Mouse (Mus musculus) midbrain, embryonic 14.5 days (tissue): Measurements from ENCODE around the gene Csgalnact2. TPM values are rescaled to one million over a fixed set of nuclear protein-coding genes. Genes with fewer than 3 reads are reported as not detected.

ENCODE experiments used
- ATAC-seq: fragments of 200-750 bp; cut with Nextera tagmentation; 2 replicates; pipeline ENCODE4 v1.8.0; 2017; ENCODE audit warnings: moderate number of reproducible peaks, moderate library complexity; ENCODE audit not compliant: low FRiP score, low TSS enrichment
- DNase-seq: peaks from one replicate; pipeline ENCODE4 v3.0.0-alpha.2; 2015
- H3K27ac ChIP-seq: fragments of 300-500 bp; sonication (generic); replicated peaks from 2 replicates; pipeline ENCODE4 v1.5.1; 2014; ENCODE audit warnings: mild to moderate bottlenecking, low read depth, low read length, moderate library complexity
- H3K27me3 ChIP-seq: fragments of 300-500 bp; sonication (generic); 2 replicates; pipeline ENCODE4 v1.6.1; 2014; ENCODE audit warnings: low read length, control low read depth, mixed read lengths; ENCODE audit not compliant: control insufficient read depth, insufficient read depth
- H3K36me3 ChIP-seq: fragments of 300-500 bp; sonication (generic); 2 replicates; pipeline ENCODE4 v1.6.1; 2014; ENCODE audit warnings: low read length, control low read depth; ENCODE audit not compliant: control insufficient read depth, insufficient read depth
- H3K4me1 ChIP-seq: fragments of 300-500 bp; sonication (generic); 2 replicates; pipeline ENCODE4 v1.6.1; 2014; ENCODE audit warnings: mild to moderate bottlenecking, antibody characterized with exemption, low read length, control low read depth; ENCODE audit not compliant: control insufficient read depth, insufficient read depth
- H3K4me2 ChIP-seq: fragments of 300-500 bp; sonication (generic); 2 replicates; pipeline ENCODE4 v1.6.1; 2014; ENCODE audit warnings: mild to moderate bottlenecking, low read length, moderate library complexity
- H3K4me3 ChIP-seq: fragments of 300-500 bp; sonication (generic); replicated peaks from 2 replicates; pipeline ENCODE4 v1.5.1; 2014; ENCODE audit warnings: low read depth, low read length
- H3K9ac ChIP-seq: fragments of 300-500 bp; sonication (generic); replicated peaks from 2 replicates; pipeline ENCODE4 v1.6.1; 2014; ENCODE audit warnings: mild to moderate bottlenecking, low read length, moderate library complexity
- H3K9me3 ChIP-seq: fragments of 300-500 bp; sonication (generic); 2 replicates; pipeline ENCODE4 v1.6.1; 2016; ENCODE audit warnings: low read length, control low read depth, mixed read lengths; ENCODE audit not compliant: control insufficient read depth
- WGBS: fragments of 180-500 bp; shearing (Covaris S2); extraction: QIAGEN DNeasy Blood & Tissue Kit; methylation state at CpG from one replicate; pipeline ENCODE4 v1.1.7; 2014; 5-methylcytosine and 5-hydroxymethylcytosine counted together
- polyA plus RNA-seq: library from polyadenylated mRNA; unstranded; fragments of >200 nt; fragmentation: Nextera tagmentation; extraction: Ambion mirVana; gene quantifications from 2 replicates; pipeline ENCODE4 v1.2.1, GENCODE M21; 2014

Csgalnact2 gene
- polyA plus RNA-seq, 1 experiment from 2014 or later: 12.0 TPM

DNA sequence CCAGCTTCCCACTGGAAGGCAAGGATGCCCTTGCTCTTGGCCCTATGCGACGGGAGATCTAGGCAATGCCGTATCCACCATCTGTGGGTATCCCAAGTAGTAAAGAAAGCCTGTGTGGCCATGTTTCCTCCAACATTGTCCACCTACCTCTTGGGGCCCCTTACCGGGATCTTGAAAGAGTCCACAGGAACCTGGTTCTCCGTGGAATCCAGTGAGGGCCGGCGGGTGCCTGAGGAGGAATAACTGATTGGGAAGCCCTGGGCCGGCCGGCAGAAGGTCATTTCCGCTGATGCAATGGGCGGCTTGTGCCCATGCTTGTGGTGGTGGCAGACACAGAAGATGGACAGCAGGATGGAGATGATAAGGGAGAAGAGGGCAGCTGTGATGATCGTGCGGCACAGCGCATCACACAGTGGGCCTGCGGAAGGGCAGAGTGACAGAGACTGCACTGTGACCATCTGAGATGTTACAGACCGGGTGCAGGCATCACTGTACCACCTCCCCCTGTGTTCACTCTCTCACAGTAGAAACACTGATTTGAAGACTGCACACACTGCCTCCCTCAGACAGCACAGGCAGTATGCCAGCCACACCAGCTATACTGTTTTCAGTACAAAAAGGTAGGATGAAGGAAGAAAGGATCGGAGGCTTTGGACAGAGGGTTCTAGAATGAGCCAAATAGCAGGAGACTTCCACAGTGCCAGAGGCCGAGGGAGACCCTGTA lies 34.5 kb upstream of the Csgalnact2 start:
- DNase-seq (no peak), ATAC-seq (no peak)
- no peaks in the 10 kb centered on the region for H3K4me1 ChIP-seq
- H3K27ac ChIP-seq: no peak overlapping the region
- no peaks in the 10 kb centered on the region for H3K9me3 ChIP-seq
- WGBS: 94% methylated on average over 18 of the region's 18 CpGs
- no peaks in the 10 kb centered on the region for H3K27me3 ChIP-seq
- no peak overlapping the region for H3K4me2 ChIP-seq
- H3K36me3 ChIP-seq: no peaks in the 10 kb centered on the region
- H3K9ac ChIP-seq: no peak overlapping the region
- no peak overlapping the region for H3K4me3 ChIP-seq

DNA sequence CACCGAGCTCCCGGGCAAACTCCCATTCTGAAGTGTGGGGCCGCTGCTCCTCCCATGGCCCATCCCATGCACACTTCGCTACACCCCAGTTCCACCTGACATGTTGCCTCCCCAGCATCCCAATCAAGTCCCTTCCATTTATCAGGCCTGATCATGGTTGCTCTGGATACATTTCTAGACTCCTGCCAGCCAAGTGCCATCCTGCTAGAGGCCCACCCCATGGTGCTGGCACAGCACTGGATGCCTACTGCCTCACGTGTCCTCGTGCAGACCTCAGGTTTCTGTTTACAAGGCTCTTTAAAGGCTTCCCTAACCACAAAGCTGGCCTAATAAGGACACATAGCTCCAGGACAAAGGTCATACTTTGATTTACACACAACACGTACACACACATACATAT lies 32.4 kb upstream of the Csgalnact2 start:
- Histone ChIP-seq H3K27ac (no peak overlapping the region), H3K9me3 (no peaks in the 10 kb centered on the region), H3K4me1 (no peaks in the 10 kb centered on the region), H3K9ac (no peak overlapping the region), H3K4me2 (no peak overlapping the region), H3K36me3 (no peaks in the 10 kb centered on the region), H3K27me3 (no peaks in the 10 kb centered on the region), H3K4me3 (no peak overlapping the region)
- DNase-seq: no peak
- ATAC-seq: no peak
- 95% methylated on average over 7 of the region's 7 CpGs for WGBS

DNA sequence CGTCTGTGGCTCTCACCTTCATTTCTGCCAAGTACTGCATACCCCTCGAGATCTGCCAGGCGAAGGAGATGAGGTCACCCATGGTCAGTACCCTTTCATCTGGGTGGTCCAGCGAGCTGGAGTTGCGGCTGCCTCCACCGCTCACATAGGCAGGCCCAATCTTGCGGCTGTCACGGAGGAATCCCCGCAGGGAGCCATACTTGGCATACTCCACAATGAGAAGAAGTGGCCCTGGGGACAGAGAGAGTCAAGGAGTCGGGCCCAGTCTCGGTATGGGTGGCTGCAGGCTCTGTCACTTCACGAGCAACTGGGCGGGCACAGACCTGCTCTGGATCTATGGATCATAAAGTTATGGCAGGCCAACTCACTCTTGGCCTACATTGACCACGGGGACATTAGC lies 29.2 kb upstream of the Csgalnact2 start:
- H3K36me3 ChIP-seq: no peaks in the 10 kb centered on the region
- no peaks in the 10 kb centered on the region for H3K4me1 ChIP-seq
- no peak overlapping the region for H3K27ac ChIP-seq
- DNase-seq: no peak
- no peak overlapping the region for H3K9ac ChIP-seq
- H3K27me3 ChIP-seq: no peaks in the 10 kb centered on the region
- H3K4me2 ChIP-seq: no peak overlapping the region
- no peak for ATAC-seq
- H3K9me3 ChIP-seq: no peaks in the 10 kb centered on the region
- 85% methylated on average over 14 of the region's 14 CpGs for WGBS
- H3K4me3 ChIP-seq: no peak overlapping the region

DNA sequence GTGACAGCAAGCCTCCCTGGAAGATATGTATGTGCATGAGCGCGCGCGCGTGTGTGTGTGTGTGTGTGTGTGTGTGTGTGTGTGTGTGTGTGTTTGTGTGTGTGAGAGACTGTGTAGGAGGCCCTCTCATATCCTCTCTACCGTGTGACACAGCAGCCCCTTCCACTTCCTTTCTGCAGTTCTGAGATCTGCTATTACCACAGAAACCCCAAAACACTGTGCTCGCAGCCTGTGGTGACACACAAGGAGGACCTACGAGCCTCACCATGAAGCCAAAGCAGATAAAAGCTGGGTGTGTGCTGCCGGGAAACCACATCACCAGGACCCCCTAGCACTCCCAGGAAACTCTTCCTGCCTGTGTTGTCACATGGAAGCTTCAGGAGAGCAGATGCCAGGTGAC lies 28.1 kb upstream of the Csgalnact2 start:
- 88% methylated on average over 9 of the region's 9 CpGs for WGBS

DNA sequence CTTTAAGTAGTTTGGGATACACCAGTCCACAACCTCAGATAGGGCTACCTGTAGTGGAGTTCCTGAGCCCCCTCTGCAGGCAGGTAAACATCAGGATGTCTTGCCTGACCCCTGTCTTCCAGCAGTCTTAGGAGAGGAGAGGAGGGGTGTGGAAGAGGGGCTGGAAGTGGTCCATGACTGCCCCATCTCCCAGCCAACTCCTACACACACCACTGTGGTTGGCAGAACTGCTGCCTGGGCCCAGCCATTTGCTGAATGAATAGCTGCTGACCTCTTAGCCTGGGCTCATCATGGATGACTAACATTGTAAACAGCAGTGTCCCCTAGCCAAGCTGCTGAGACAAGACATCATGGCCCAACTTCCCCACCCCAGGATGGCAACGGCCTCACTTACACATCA lies 26.6 kb upstream of the Csgalnact2 start:
- H3K4me3 ChIP-seq: no peak overlapping the region
- no peaks in the 10 kb centered on the region for H3K4me1 ChIP-seq
- no peak for DNase-seq
- no peaks in the 10 kb centered on the region for H3K9me3 ChIP-seq
- 100% methylated on average over 1 of the region's 1 CpGs for whole genome bisulfite sequencing
- no peak overlapping the region for H3K27ac ChIP-seq
- no peak for ATAC-seq
- H3K9ac ChIP-seq: no peak overlapping the region
- no peak overlapping the region for H3K4me2 ChIP-seq
- no peaks in the 10 kb centered on the region for H3K36me3 ChIP-seq
- H3K27me3 ChIP-seq: no peaks in the 10 kb centered on the region

More for the DNA sequence above, 28.1 kb upstream of the Csgalnact2 start:
- Histone ChIP-seq H3K4me3 (no peak overlapping the region), H3K27me3 (no peaks in the 10 kb centered on the region), H3K4me1 (no peaks in the 10 kb centered on the region), H3K27ac (no peak overlapping the region), H3K4me2 (no peak overlapping the region), H3K9ac (no peak overlapping the region), H3K36me3 (no peaks in the 10 kb centered on the region), H3K9me3 (no peaks in the 10 kb centered on the region)
- ATAC-seq (no peak), DNase-seq (no peak)

DNA sequence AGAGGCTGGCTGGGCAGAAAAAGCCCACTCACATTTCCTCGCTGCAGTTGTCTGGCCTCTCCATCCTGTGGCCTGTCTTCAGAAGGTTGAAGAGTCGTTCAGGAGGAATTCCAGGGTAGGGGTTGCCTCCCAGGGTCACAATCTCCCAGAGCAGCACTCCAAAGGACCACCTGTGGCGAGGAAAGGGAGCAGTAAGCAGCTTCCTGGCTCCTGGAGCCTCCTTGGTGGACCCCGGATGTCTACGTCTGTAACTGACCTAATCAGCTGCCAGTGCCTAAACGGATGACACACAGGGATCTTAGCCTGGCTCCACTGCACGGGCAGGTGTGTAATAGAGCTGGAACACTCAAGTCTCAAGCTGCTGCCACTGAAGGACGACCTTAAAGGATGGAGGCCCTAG lies 25.8 kb upstream of the Csgalnact2 start:
- Histone ChIP-seq H3K9ac (no peak overlapping the region), H3K27me3 (no peaks in the 10 kb centered on the region), H3K4me2 (no peak overlapping the region), H3K4me3 (no peak overlapping the region), H3K9me3 (no peaks in the 10 kb centered on the region), H3K36me3 (no peaks in the 10 kb centered on the region), H3K4me1 (no peaks in the 10 kb centered on the region), H3K27ac (no peak overlapping the region)
- ATAC-seq (no peak), DNase-seq (no peak)
- 78% methylated on average over 8 of the region's 8 CpGs for WGBS

DNA sequence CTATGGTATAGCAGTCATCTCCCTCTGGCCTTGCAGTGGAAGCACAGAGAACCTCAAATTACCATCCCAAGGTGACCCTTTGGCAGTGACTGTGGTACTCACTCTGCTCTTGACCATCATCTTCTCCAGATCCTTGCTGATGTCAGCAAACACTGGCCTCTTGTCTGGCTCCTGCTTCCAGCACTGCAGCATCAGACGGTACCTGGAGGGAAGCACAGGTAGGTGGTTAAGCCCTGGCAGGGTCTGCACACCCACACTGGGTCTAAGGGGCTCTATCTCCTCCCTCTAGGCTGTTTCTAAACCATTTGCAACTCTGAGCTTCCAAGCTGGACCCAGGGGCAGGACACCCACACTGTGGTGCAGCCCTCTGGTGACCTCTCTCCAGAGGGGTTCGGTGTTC lies 24.1 kb upstream of the Csgalnact2 start:
- ATAC-seq: no peak
- WGBS: 97% methylated on average over 2 of the region's 2 CpGs

DNA sequence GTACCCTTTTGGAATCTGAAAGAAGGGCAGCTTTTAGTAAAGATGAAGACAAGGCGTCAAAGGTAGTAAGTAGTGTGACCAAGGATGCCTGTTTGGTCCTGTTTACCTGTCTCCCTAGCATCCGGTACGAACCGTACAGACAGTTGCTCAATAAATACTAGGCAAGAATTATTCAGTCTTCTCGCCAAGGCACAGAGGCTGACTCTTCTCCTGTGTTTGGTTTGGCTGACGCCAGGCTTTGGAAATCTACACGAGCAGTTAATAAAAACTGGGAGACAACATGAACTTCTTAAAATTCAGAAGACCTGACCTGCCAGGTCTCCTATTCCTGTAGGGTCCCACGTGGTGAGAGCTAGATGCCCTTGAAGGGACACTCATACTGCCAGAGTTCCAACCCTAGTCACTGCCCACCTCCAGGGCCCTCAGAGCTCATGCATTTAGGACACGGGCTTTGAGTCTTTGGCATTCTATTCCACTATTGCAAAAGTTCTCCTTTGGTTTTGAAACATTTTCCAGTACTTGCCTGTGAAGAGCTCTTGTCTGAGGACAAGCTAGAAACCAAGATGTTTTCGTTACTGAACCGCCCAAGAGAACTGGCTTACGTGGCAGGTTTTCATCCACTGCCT lies 23.6 kb upstream of the Csgalnact2 start:
- Histone ChIP-seq H3K27me3 (no peaks in the 10 kb centered on the region), H3K36me3 (no peaks in the 10 kb centered on the region), H3K27ac (no peak overlapping the region), H3K4me1 (no peaks in the 10 kb centered on the region), H3K4me3 (no peak overlapping the region), H3K4me2 (no peak overlapping the region), H3K9ac (no peak overlapping the region), H3K9me3 (no peaks in the 10 kb centered on the region)
- no peak for DNase-seq
- no peak for ATAC-seq
- WGBS: 89% methylated on average over 12 of the region's 12 CpGs

More for the DNA sequence above, 24.1 kb upstream of the Csgalnact2 start:
- no peak overlapping the region for H3K27ac ChIP-seq
- H3K9ac ChIP-seq: no peak overlapping the region
- H3K4me3 ChIP-seq: no peak overlapping the region
- H3K36me3 ChIP-seq: no peaks in the 10 kb centered on the region
- no peaks in the 10 kb centered on the region for H3K9me3 ChIP-seq
- no peak overlapping the region for H3K4me2 ChIP-seq
- no peak for DNase-seq
- no peaks in the 10 kb centered on the region for H3K27me3 ChIP-seq
- H3K4me1 ChIP-seq: no peaks in the 10 kb centered on the region

DNA sequence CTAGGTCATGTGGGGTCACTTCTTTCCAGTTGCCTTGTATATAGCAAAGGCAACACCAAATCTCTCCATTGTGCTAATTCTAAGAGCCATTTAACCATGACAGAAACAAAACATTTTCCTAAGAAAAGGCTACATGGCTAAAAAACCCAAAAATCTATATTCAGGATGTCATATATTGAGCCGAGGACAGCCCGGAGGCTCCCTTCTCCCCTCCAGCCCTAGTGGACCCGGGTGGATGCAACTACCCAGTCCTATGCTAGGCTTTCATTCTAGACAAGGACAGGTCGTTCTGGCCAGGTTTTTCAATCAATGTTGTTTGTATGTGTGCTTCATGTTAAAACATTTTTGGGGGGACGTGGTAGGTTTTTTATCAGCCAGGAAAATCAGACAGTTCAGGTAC lies 14.2 kb upstream of the Csgalnact2 start:
- Histone ChIP-seq H3K4me3 (no peak overlapping the region), H3K27me3 (no peaks in the 10 kb centered on the region), H3K4me1 (no peaks in the 10 kb centered on the region), H3K4me2 (no peak overlapping the region), H3K36me3 (no peaks in the 10 kb centered on the region), H3K27ac (no peak overlapping the region), H3K9ac (no peak overlapping the region), H3K9me3 (no peaks in the 10 kb centered on the region; the same call in 1 of the 2 replicates)
- DNase-seq (no peak), ATAC-seq (no peak)
- 66% methylated on average over 5 of the region's 5 CpGs for WGBS
